Mouse (Mus musculus): ENCODE results near the gene Klhdc1. TPM values are rescaled to one million over a fixed set of nuclear protein-coding genes. Genes with fewer than 3 reads are reported as not detected.

Gene Klhdc1
- total and polyA plus RNA-seq, 3 experiments = 0.23 to 1.1 TPM; not detected in 1

GRCm38 (mm10) chr12:69249766-69250165 is 8.8 kb downstream of the Klhdc1 start:
- H3K9ac ChIP-seq (ENCODE audit: control insufficient read depth, low read depth, low read length, poor library complexity, severe bottlenecking) = no peak overlapping the region

GRCm38 (mm10) chr12:69250756-69251155 is 9.8 kb downstream of the Klhdc1 start:
- no peak overlapping the region for H3K9ac ChIP-seq (ENCODE audit: control insufficient read depth, low read depth, low read length, poor library complexity, severe bottlenecking)
- H3K4me3 ChIP-seq (ENCODE audit: control insufficient read depth in 1 of 2, insufficient read depth in 1 of 2, low read depth in 2 of 2, low read length in 2 of 2) = no peak overlapping the region
- no peaks in the 10 kb centered on the region for H3K9me3 ChIP-seq (replicated peaks; ENCODE audit: insufficient read depth, low read length)
- no peaks in the 10 kb centered on the region for H3K79me2 ChIP-seq (ENCODE audit: control insufficient read depth, insufficient read depth, low read length, poor library complexity)
- peak; percentile 84 for DNase-seq (ENCODE audit: low read depth, low spot score)
- H3K27me3 ChIP-seq (ENCODE audit: control insufficient read depth in 1 of 2, insufficient read depth in 2 of 2, low read length in 2 of 2) = peaks cover 0 to 2% of the 10 kb centered on the region in 2 experiments; a peak in 3 of 4 replicates
- H3K4me1 ChIP-seq (ENCODE audit: control insufficient read depth in 1 of 2, insufficient read depth in 2 of 2, low read length in 2 of 2) = no peaks in the 10 kb centered on the region
- H3K36me3 ChIP-seq (ENCODE audit: control insufficient read depth in 1 of 2, insufficient read depth in 2 of 2, low read length in 2 of 2) = no peaks in the 10 kb centered on the region
- no peak overlapping the region for H3K27ac ChIP-seq (ENCODE audit: control insufficient read depth, low read depth, low read length)
- TF ChIP-seq EP300 (IDR thresholded peaks at IDR 0.05; ENCODE audit: low read depth in 1 of 2, low read length in 2 of 2) (peak; percentile 40 to 59; a peak in 3 of 4 replicates), HCFC1 (IDR thresholded peaks at IDR 0.05; ENCODE audit: low read depth, low read length) (no peak), MAFK (IDR thresholded peaks at IDR 0.05; ENCODE audit: borderline replicate concordance, low read depth, low read length) (no peak), CTCF (IDR thresholded peaks at IDR 0.05 in 2 of 3, conservative IDR thresholded peaks at IDR 0.05 in 1 of 3; ENCODE audit: control insufficient read depth in 1 of 3, insufficient read depth in 1 of 3, low read depth in 2 of 3, low read length in 3 of 3, poor library complexity in 1 of 3, severe bottlenecking in 1 of 3) (no peak), CHD2 (IDR thresholded peaks at IDR 0.05; ENCODE audit: low read length) (no peak), POLR2A (IDR thresholded peaks at IDR 0.05; ENCODE audit: control insufficient read depth in 1 of 2, insufficient read depth in 1 of 2, low read depth in 1 of 2, low read length in 2 of 2, poor library complexity in 1 of 2) (no peak), TCF12 (IDR thresholded peaks at IDR 0.05; ENCODE audit: low read depth, low read length) (no peak), TBP (IDR thresholded peaks at IDR 0.05; ENCODE audit: low read depth, low read length) (peak; percentile 49; the same call in 1 of the 2 replicates), POLR2AphosphoS5 (IDR thresholded peaks at IDR 0.05; ENCODE audit: borderline replicate concordance, low read depth, low read length) (no peak), JUND (IDR thresholded peaks at IDR 0.05; ENCODE audit: low read depth, low read length) (no peak), RCOR1 (IDR thresholded peaks at IDR 0.05; ENCODE audit: low read depth, low read length) (peak; percentile 21; the same call in 1 of the 2 replicates), CHD1 (IDR thresholded peaks at IDR 0.05; ENCODE audit: low read depth, low read length) (no peak), MAZ (IDR thresholded peaks at IDR 0.05; ENCODE audit: low read depth, low read length) (peak; percentile 83), ZNF384 (IDR thresholded peaks at IDR 0.05; ENCODE audit: low read depth, low read length) (no peak), KAT2A (conservative IDR thresholded peaks at IDR 0.05; ENCODE audit: low read depth, low read length) (no peak), SIN3A (IDR thresholded peaks at IDR 0.05; ENCODE audit: low read length) (no peak), MYC (IDR thresholded peaks at IDR 0.05; ENCODE audit: low read depth, low read length) (no peak), SMC3 (IDR thresholded peaks at IDR 0.05; ENCODE audit: low read depth, low read length) (no peak), MEF2A (IDR thresholded peaks at IDR 0.05; ENCODE audit: extremely low read depth, insufficient replicate concordance, low read depth, low read length, poor library complexity, severe bottlenecking) (no peak), ZKSCAN1 (IDR thresholded peaks at IDR 0.05; ENCODE audit: low read depth, low read length) (no peak), TAL1 (IDR thresholded peaks at IDR 0.05; ENCODE audit: low read length) (no peak), MXI1 (IDR thresholded peaks at IDR 0.05; ENCODE audit: low read depth, low read length) (no peak), RAD21 (IDR thresholded peaks at IDR 0.05; ENCODE audit: low read depth, low read length) (no peak), NRF1 (IDR thresholded peaks at IDR 0.05; ENCODE audit: insufficient read depth, low read depth, low read length, poor library complexity, severe bottlenecking) (no peak), UBTF (IDR thresholded peaks at IDR 0.05; ENCODE audit: borderline replicate concordance, insufficient read depth, low read depth, low read length) (no peak), ZC3H11A (IDR thresholded peaks at IDR 0.05; ENCODE audit: low read depth, low read length) (no peak), NELFE (IDR thresholded peaks at IDR 0.05; ENCODE audit: low read depth, low read length) (no peak), GATA1 (IDR thresholded peaks at IDR 0.05; ENCODE audit: low read depth, low read length) (peak; percentile 91), E2F4 (IDR thresholded peaks at IDR 0.05; ENCODE audit: borderline replicate concordance, low read depth, low read length) (no peak), USF1 (IDR thresholded peaks at IDR 0.05; ENCODE audit: low read depth, low read length) (no peak)

More at GRCm38 (mm10) chr12:69249766-69250165, 8.8 kb downstream of the Klhdc1 start:
- Histone ChIP-seq H3K4me1 (ENCODE audit: control insufficient read depth in 1 of 2, insufficient read depth in 2 of 2, low read length in 2 of 2) (no peaks in the 10 kb centered on the region), H3K27ac (ENCODE audit: control insufficient read depth, low read depth, low read length) (no peak overlapping the region), H3K4me3 (ENCODE audit: control insufficient read depth in 1 of 2, insufficient read depth in 1 of 2, low read depth in 2 of 2, low read length in 2 of 2) (no peak overlapping the region), H3K79me2 (ENCODE audit: control insufficient read depth, insufficient read depth, low read length, poor library complexity) (no peaks in the 10 kb centered on the region), H3K27me3 (ENCODE audit: control insufficient read depth in 1 of 2, insufficient read depth in 2 of 2, low read length in 2 of 2) (peaks cover 2 to 4% of the 10 kb centered on the region in 2 experiments; a peak in 3 of 4 replicates), H3K9me3 (replicated peaks; ENCODE audit: insufficient read depth, low read length) (no peaks in the 10 kb centered on the region), H3K36me3 (ENCODE audit: control insufficient read depth in 1 of 2, insufficient read depth in 2 of 2, low read length in 2 of 2) (no peaks in the 10 kb centered on the region)
- TF ChIP-seq GATA1 (IDR thresholded peaks at IDR 0.05; ENCODE audit: low read depth, low read length) (no peak), POLR2AphosphoS2 (IDR thresholded peaks at IDR 0.05; ENCODE audit: low read length) (no peak), HCFC1 (IDR thresholded peaks at IDR 0.05; ENCODE audit: low read depth, low read length) (no peak), MAZ (IDR thresholded peaks at IDR 0.05; ENCODE audit: low read depth, low read length) (no peak), MYC (IDR thresholded peaks at IDR 0.05; ENCODE audit: low read depth, low read length) (no peak), MAX (IDR thresholded peaks at IDR 0.05; ENCODE audit: low read length) (no peak), MAFK (IDR thresholded peaks at IDR 0.05; ENCODE audit: borderline replicate concordance, low read depth, low read length) (no peak), GABPA (IDR thresholded peaks at IDR 0.05; ENCODE audit: low read depth, low read length) (no peak), SIN3A (IDR thresholded peaks at IDR 0.05; ENCODE audit: low read length) (no peak)
- no peak for DNase-seq (ENCODE audit: low read depth, low spot score)

All from MEL (cell line).